Mouse (Mus musculus) adrenal gland, adult 8-10 months (tissue): Measurements from ENCODE around the gene Ms4a4c. TPM values are rescaled to one million over a fixed set of nuclear protein-coding genes. Genes with fewer than 3 reads are reported as not detected.
"Not testable (repeated sequence)": the region's sequence is repeated elsewhere in the genome, so short reads cannot be mapped to it uniquely, and the experiment has no call there.

ENCODE experiments used
- DNase-seq: peaks from one replicate; pipeline ENCODE4 v3.0.0; 2022
- total RNA-seq, 4 experiments: library from RNA; stranded (reverse); gene quantifications; 2 replicates each; pipeline ENCODE4 v1.2.4; 2022

The Ms4a4c gene
- 1 to 10 TPM in 2 of 4 experiments, under 1 TPM in 2; 0.40 to 3.5 (median 0.93) TPM for total RNA-seq

DNA sequence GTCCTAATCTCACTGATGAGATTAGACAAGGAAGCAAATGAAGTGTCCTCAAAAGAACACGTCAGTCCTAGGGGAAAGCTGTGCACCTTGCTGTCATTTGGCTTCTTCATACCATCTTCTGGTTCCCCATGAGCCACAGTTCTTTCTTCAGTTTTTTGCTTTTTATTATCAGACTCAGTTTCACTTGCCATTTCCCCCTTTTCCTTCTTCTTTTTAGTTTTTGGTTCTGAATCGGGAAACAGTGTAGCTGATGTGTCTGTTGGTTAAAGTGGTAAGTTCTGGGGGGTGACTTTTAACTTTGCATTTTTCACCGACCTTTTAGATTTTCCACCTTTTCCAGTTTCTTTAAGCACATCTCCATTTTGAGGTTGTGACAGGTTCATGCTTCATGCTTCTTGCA lies at the start of gene Ms4a4c:
Ms4a4c (plus strand) TSS at position 244 of the 400 bp plus-strand sequence.
- DNase-seq = no peak

DNA sequence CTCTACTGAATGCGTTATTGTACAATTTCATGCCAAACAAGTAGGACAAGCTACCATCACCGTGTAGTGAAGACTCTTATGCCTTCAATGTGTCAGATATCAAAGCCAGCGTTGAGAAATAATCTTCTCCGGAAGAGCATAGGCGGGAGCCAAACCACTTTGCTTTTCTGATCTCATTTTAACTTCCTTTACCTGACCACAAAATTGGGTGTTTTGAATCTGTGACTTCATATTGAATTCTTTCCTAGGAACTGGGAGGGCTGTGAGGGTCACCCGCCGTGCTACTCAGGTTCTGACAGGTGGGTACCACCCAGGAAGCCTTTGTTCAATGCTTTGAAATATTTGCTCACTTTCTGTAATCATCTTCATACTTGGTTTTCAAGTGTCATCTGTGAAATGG lies 48.8 kb upstream of the Ms4a4c start:
- no peak for DNase-seq

DNA sequence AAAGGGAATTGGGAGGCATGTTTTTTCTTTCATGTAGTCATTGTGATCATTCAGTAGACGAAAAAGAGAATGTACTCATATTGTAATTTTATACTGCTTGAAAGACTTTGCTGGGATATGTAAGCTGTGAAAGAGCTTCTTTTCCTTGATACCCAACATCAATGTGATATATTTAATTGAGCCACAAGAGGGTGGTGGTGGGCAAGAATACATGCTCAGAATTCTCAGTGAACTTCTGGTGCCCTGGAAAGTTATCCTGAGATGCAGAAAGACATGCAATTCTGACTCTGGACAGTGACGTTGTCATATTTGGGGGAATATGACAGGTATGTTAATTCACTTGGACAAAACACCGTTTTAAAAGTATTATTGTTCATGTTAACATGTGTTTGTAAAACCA lies 44.5 kb upstream of the Ms4a4c start:
- no peak for DNase-seq

DNA sequence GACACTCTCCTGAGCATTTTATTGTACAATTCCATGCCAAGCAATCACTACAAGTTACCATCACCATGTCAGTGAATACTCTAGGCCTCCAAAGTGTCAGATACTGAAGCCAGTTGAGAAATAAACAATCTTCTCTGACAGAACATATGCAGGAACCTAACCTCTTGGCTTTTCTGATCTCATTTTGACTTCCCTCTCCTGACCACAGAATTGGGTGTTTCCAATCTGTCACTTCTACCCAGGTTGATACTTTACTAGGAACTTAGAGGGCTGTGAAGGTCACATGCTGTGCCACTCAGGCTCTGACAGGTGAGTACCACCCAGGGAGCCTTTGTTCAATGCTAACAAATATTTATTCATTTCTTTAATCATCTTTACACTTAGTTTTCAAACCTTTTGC lies 42.6 kb upstream of the Ms4a4c start:
- DNase-seq = no peak

DNA sequence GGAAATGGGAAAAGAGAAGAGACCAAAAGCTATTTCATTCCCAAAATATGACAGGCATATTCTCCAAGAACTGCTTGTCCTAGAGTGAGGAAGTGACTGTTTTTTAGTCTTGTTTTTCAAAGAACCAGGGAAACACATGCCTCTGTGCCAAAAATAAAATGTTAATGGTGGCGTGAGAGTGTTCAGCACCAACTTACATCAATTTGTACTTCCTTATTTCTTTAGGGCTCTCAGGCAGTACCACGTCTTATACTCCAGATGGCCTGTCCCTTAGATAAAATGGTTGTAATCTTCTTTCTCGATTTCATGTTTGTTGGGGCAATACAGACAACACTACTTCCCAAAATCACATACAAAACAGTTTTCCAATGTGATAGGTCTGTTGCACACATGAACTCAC lies 36.3 kb upstream of the Ms4a4c start:
- DNase-seq = no peak

DNA sequence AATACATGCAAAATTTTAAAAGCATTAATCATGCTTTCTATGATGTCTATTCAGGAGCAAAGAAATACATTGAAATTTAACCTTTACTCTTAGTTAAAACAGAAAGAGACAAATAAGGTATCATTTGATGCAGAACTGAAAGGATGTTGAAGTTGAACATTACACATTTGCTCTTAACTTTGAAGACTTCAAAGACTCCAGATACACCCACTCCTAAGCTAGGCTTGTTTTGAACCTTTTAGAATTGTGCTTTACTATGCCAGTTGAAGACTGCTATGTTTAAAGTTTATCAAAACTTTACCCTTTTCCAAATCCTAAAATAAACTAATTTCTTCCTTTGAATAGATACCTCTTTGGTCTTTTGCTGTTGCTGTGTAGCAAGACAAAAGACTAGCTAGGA lies 33.4 kb upstream of the Ms4a4c start:
- no peak for DNase-seq

DNA sequence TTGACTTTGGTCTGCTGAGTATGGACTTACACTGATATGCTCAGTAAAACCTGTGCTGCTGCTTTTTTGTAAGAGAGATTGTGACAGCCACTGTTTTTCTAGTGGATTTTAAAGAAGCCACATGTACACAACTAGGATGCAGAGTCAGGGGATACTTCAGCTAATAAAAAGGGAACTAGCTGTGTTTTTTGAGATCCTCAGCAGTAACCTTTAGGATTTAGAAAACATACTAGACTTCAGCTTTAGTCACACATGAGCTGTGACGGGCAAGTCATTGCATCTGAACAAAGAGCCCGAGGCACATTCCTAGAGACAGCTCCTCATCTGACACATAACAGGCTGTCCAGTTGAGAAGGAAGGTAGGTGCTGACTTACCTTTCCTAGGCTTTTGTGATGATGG lies 29.3 kb upstream of the Ms4a4c start, which contains the start of gene Ms4a4a:
Ms4a4a (plus strand) TSS at position 251 of the 400 bp plus-strand sequence.
- no peak for DNase-seq

DNA sequence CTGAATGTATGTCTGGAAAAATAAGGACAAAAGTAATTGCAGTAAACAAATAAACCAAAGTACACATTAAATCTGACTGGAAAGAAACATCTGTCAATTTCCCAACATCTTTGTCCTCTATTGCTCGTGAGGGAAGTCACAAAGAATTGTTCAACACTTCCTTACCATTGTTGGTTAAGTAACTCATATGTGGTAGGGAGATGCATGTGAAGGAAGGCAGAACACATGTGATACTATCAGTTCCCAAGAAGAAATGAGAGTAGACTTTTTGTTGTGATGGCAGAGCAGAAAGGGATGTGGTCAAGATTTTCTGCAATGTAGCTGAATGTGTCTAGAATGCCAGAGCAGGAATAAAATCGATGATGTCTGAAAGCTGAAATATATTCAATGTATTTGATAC lies 28.2 kb upstream of the Ms4a4c start:
- DNase-seq = no peak

DNA sequence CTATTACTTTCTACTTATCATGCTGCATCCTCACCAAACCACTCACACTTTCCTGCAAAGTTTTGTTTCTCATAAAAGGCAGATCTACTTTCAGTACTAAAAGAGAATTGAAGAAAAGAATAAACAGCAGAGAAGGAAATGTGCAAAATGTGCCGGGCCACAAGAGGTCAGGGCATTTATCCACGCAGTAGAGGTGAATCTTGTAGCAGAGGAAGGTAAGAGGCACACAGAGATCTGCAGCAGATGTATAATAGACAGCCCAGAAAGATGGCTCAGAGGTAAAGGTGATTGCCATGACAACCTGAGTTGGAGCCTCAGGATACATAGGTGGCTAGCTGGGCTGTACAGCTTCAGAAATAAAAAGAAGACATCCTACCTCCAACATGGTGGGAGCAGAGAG lies 17.5 kb upstream of the Ms4a4c start:
- DNase-seq = no peak

DNA sequence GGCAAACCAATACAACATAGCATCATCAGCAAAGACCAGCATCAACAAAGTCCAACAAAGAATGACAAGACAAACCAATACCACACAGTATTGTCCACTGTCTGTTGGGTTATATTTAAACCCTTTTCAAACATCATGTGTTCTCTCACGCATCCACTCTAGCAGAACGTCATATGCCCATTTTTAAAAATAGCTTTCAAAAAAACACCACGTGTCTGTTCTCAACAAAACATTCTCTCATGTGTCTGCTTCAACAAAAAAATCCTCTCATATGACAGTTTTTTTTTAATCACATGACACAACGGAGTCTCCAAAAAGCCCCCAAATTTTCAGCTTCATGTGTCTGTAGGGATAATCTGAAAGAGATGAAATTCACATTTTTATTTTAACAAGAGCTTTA lies 16.9 kb upstream of the Ms4a4c start:
- no peak for DNase-seq

DNA sequence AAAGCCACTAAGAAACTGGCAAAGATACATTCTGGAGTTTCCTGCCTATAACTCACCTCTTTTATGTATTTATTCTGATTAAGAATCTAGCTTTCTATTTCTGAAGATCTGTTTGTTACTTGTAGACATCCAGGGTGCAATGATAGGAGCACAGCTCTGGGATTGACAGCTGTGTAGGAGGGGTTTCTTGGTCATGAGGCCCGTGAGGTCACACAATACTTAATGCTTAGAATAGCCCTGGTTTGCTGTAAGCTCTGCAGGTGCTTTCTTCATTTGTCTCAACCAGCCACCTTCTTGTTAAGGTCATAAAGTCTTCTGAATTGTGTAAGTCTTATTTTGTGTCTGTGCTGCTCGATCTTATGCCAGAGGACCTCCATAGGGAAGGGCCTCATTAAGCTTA lies 15.6 kb upstream of the Ms4a4c start:
- no peak for DNase-seq

DNA sequence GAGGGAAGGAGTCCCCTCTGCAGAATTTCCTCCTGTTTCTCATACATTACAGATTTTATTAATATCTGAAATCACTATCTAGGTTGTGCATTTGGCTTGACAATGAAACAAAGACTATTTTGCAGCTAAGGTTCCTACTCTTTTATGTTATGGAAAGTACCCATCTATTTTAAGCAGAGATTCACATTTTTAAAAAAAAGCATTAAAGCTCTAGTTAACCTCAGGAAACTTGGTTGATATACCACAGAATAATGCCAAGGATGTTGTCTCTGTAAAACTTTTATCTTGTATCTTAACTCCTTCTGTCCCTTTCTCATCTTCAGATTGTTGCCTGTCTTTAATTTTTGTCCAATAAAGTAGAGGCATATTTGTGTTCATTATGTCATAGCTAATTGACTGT lies 8.8 kb upstream of the Ms4a4c start:
- no peak for DNase-seq

DNA sequence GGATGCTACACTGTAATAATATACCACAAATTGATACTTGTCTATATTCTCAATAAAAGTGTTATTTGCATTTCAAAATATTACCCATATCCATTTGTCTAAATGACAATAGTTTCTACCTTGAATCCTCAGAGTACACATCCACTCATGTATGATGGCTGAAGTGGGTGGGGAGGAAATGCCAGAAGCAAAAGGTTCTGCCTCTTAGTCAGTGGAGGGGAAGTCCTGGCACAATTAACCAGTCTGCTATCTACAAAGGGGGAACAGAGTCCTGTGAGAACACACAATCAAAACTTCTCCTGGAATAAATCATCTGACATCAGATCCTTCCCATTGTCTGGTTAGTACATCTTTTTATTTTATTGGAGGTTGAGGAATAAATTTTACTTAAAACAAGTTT lies 2.9 kb downstream of the Ms4a4c start:
- DNase-seq = no peak

DNA sequence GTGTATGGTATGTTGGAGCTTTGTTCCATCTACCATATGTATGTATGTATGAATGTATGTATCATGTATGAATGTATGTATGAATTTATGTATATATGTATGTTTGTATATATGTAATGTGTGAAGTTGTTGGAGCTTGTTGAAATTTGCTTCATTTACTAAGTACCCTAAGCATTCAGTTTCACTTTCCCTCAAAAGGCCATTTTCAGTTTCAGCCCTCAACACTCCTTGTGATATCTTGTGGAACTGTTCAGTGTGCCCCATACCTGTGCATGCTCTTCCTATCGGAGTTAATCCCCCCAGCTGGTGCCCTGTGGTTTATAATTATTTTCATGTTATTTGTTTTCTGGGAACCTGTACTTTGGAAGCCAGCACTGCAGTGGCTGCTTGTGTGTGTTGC lies 4.0 kb downstream of the Ms4a4c start:
- DNase-seq = no peak

DNA sequence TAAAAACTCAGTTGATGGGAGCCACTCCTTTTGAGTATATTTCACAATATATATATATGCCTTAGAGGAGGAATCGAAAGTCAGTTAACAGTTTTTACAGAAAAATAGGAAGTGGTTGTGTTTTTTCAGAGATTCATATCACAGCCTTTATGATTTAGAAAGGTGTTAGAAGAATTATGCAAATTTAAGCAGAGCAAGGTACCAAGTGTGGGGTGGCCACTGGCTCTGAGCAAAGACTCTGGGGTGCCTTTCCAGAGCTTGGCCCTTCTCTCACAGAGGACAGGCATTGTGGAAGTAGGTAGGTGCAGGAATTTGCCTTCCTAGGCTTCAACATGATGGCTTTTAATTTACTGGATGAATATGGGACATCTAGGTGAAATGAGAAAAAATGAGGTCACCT lies 7.1 kb downstream of the Ms4a4c start:
- DNase-seq = no peak

DNA sequence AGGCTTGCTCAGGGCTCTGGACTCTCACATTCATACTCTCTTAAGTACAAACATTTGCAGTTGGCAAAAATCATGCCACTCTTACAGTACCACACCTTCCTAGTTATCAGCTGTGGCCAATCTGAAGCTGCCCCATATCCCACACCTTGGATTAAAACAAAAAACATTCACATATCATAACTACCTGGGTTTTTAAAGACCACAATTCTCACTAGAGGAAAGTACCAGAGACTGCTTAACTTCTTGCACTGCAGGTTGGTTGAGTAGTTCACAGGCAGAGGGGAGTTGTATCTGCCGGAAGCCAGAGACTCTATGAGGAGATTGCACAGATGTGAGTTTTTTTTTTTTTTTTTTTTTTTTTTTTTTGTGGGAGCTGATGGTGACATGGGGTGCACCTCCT lies 9.5 kb downstream of the Ms4a4c start:
- no peak for DNase-seq

DNA sequence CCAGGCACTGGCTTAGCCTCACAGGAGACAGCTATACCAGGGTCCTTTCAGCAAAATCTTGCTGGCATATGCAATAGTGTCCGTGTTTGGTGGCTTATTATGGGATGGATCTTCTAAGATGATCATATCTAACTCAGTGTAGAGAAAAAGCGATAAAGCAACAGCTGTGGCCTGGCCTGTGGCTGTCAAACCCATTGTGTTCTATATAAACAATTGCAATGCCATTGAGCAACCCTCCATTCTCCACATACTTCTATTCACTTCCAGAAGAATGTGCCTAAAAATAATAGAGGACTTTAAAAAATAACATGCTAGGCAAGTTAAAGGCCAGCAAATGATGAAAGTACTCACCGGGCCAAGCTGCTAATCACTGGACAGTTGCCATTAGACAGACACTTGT lies 11.0 kb downstream of the Ms4a4c start:
- DNase-seq = no peak

DNA sequence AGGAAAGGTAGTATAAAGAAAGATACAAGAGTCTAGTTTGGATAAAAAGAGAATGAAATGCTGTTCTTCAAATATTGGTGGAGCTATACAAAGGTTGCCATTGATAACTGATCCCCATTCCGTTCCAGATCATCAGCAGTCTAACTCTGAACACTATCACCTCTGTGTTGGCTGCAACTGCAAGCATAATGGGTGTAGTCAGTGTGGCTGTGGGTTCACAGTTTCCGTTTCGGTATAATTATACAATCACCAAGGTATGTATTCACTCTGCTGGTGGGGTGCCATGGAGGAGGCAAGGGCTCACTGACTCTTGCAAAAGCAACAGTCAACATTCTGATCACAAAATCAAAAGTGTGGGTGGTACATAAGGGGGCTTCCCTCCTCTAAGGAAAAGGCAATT lies 14.3 kb downstream of the Ms4a4c start:
- DNase-seq = not testable (repeated sequence)

DNA sequence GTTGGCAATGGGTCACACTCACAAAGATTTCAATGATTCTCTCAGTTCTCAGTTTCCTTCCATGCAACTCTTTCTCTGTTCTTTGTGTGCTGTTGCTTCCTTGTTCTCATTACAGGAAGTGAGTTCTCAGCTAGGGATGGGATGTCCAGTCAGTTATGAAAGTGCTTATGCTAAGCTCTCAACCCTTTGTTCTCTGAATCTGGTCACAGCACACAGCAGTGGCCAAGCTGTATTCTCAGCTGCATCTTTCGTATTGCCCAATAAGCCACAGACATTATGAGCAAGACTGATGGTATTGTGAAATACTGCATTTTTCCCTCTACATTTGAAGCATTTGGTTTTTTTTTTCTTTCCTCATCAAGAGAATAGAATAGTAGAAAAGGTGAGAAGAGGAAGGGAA lies 26.6 kb downstream of the Ms4a4c start:
- DNase-seq = not testable (repeated sequence)

DNA sequence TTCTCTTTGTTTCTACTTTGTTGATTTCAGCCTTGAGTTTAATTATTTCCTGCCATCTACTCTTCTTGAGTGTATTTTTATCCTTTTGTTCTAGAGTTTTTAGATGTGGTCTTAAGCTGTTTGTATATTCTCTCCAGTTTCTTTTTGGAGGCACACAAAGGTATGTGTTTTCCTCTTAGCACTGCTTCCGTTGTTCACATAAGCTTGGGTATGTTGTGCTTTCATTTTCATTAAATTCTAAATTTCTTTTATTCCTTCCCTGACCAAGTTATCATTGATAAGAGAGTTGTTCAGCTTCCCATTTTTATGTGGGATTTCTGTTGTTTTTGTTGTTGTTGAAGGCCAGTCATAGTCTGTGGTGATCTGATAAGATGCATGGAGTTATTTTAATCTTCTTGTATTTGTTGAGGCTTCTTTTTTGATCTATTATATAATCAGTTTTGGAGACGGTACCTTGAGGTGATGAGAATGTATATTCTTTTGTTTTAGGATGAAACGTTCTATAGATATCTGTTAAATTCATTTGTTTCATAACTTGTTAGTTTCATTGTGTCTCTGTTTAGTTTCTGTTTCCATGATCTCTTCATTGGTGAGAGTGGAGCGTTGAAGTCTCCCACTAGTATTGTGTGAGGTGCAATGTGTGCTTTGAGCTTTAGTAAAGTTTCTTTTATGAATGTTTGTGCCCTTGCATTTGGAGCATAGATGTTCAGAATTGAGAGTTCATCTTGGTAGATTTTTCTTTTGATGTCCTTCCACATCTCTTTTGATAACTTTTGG lies 30.7 kb downstream of the Ms4a4c start:
- DNase-seq = no peak

DNA sequence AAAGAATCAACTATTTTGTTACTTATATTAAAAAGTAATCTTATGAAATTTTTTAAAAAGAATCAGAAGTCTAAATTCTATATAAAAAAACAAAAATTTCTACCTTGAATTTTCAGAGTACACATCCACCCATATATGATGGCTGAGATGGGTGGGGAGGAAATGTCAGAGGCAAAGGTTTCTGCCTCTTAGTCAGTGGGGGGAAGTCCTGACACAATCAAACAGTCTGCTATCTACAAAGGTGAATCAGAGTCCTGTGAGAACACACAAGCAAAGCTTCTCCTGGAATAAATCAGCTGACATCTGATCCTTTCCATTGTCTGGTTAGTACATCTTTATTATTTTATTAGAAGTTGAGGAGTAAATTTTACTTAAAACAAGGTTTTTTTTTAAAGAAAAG lies 38.8 kb downstream of the Ms4a4c start, which contains the start of gene Ms4a4b:
Ms4a4b (plus strand) TSS at position 216 of the 400 bp plus-strand sequence.
- no peak for DNase-seq

DNA sequence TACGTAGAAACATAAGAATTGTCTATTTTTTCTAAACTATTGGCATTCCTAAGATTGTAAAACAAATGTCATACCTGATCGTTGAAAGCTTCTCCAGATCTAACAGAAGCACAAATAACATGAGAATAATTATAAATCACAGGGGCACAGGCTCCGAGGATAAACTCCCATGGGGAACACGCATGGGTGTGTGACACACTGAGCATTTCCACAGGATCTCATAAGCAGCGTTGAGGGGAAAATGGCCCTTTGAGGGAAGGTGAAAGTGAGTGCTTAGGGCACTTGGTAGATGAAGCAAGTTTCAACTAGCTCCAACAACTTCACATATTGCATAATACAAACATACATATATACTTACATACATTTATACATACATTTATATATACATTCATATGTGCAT lies 39.4 kb downstream of the Ms4a4c start:
- DNase-seq = no peak

DNA sequence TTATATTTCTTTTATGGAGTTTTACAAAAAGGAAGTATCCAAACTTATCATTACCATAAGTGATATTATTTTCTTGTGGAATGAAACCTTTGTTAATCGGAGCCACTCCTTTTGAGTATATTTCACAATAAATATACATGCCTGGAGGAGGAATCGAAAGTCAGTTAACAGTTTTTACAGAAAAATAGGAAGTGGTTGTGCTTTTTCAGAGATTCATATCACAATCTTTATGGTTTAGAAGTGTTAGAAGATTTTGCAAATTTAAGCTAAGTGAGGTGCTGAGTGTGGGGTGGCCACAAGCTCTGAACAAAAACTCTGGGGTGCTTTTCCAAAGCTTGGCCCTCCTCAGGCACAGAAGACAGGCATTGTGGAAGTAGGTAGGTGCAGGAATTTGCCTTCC lies 42.7 kb downstream of the Ms4a4c start:
- DNase-seq = no peak

DNA sequence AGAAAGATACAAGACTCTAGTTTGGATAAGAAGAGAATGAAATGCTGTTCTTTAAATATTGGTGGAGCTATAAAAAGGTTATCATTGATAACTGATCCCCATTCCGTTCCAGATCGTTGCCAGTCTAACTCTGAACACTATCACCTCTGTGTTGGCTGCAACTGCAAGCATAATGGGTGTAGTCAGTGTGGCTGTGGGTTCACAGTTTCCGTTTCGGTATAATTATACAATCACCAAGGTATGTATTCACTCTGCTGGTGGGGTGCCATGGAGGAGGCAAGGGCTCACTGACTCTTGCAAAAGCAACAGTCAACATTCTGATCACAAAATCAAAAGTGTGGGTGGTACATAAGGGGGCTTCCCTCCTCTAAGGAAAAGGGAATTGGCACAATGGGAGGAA lies 54.5 kb downstream of the Ms4a4c start:
- not testable (repeated sequence) for DNase-seq

DNA sequence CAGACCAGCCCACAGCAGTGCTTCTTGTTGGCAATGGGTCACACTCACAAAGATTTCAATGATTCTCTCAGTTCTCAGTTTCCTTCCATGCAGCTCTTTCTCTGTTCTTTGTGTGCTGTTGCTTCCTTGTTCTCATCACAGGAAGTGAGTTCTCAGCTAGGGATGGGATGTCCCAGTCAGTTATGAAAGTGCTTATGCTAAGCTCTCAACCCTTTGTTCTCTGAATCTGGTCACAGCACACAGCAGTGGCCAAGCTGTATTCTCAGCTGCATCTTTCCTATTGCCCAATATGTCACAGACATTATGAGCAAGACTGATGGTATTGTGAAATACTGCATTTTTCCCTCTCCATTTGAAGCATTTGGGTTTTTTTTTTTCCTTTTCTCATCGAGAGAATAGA lies 60.2 kb downstream of the Ms4a4c start:
- not testable (repeated sequence) for DNase-seq
